Mouse (Mus musculus): ENCODE data around the gene Msrb1.

GRCm38 (mm10) chr17:24723881-24724180 lies 12.6 kb upstream of the Msrb1 start:
- TF ChIP-seq GATA1 (IDR thresholded peaks at IDR 0.05; ENCODE audit: low read length) (peak; percentile 31; the same call in 1 of the 2 replicates), TAL1 (IDR thresholded peaks at IDR 0.05; ENCODE audit: low read length) (no peak)

All from erythroblast, embryonic 14.5 days (primary cell).